10 mouse cellular contexts compared by ENCODE assay signal in genomic region chr1:54555364-54556140, GRCm38 (mm10). TPM values are rescaled to one million over a fixed set of nuclear protein-coding genes. Genes with fewer than 3 reads are reported as not detected.
DNase-seq lines count a peak whose midpoint lies in the region; ATAC-seq and TF ChIP-seq lines count a peak whose summit lies in the region.
"Had no signal": no experiment of that assay in that cellular context is flagged by ENCODE, and none has a peak within 500 bp of the region (broad histone marks: within the 10 kb centered on the region; RNA-seq: fewer than 3 reads in every experiment).

No protein-coding gene starts in this region.

- H3K4me1 ChIP-seq in kidney, adult 2 months (ENCODE audit: control insufficient read depth, insufficient read depth, low read length) = no peaks in the 10 kb centered on the region; the same call in 1 of the 2 replicates
- H3K4me1 ChIP-seq in forebrain, embryonic 12.5 days = peaks cover 6% of the 10 kb centered on the region
- peaks cover 23% of the 10 kb centered on the region for H3K4me1 ChIP-seq in midbrain, embryonic 15.5 days
- H3K4me1 ChIP-seq: embryonic facial prominence, embryonic 12.5 days had no signal

- 78% methylated on average over 4 of the region's 4 CpGs for WGBS in kidney, adult 2 months
- 27% methylated on average over 4 of the region's 4 CpGs for WGBS in forebrain, embryonic 12.5 days
- WGBS in midbrain, embryonic 15.5 days = 25% methylated on average over 4 of the region's 4 CpGs

- H3K4me3 ChIP-seq in kidney, adult 2 months (ENCODE audit: insufficient read depth, low read depth, low read length) = no peak overlapping the region
- peak overlapping the region; percentile 24 for H3K4me3 ChIP-seq in forebrain, embryonic 12.5 days (replicated peaks)
- peak overlapping the region; percentile 35 for H3K4me3 ChIP-seq in midbrain, embryonic 15.5 days
- H3K4me3 ChIP-seq: embryonic facial prominence, embryonic 12.5 days had no signal

- peak overlapping the region; percentile 37 for H3K4me2 ChIP-seq in forebrain, embryonic 12.5 days
- H3K4me2 ChIP-seq in midbrain, embryonic 15.5 days = peak overlapping the region; percentile 69
- H3K4me2 ChIP-seq: embryonic facial prominence, embryonic 12.5 days had no signal

- H3K27ac ChIP-seq in kidney, adult 2 months (ENCODE audit: insufficient read depth, low read depth, low read length) = no peak overlapping the region
- H3K27ac ChIP-seq in forebrain, embryonic 12.5 days = no peak overlapping the region
- no peak overlapping the region for H3K27ac ChIP-seq in midbrain, embryonic 15.5 days
- H3K27ac ChIP-seq: embryonic facial prominence, embryonic 12.5 days had no signal

- intact Hi-C loops in left cerebral cortex, postnatal 14 days (cut with DNase I) = no loop called here

- H3K9ac ChIP-seq in forebrain, embryonic 12.5 days = no peak overlapping the region
- no peak overlapping the region for H3K9ac ChIP-seq in midbrain, embryonic 15.5 days
- H3K9ac ChIP-seq: embryonic facial prominence, embryonic 12.5 days had no signal

- no peaks in the 10 kb centered on the region for H3K36me3 ChIP-seq in kidney, adult 2 months (ENCODE audit: control insufficient read depth, insufficient read depth, low read length)
- H3K36me3 ChIP-seq in forebrain, embryonic 12.5 days (replicated peaks) = 0 out of 2 replicates have a peak, but pooled peaks cover 3% of the 10 kb centered on the region
- H3K36me3 ChIP-seq in midbrain, embryonic 15.5 days (replicated peaks) = peaks cover 3% of the 10 kb centered on the region; the same call in 1 of the 2 replicates
- H3K36me3 ChIP-seq: embryonic facial prominence, embryonic 12.5 days had no signal

- H3K27me3 ChIP-seq in kidney, adult 2 months (replicated peaks; ENCODE audit: control insufficient read depth, insufficient read depth, low read length) = no peaks in the 10 kb centered on the region
- H3K27me3 ChIP-seq in forebrain, embryonic 12.5 days = no peaks in the 10 kb centered on the region
- no peaks in the 10 kb centered on the region for H3K27me3 ChIP-seq in midbrain, embryonic 15.5 days (replicated peaks)
- H3K27me3 ChIP-seq: embryonic facial prominence, embryonic 12.5 days had no signal

- no peaks in the 10 kb centered on the region for H3K9me3 ChIP-seq in forebrain, embryonic 12.5 days
- H3K9me3 ChIP-seq in midbrain, embryonic 15.5 days = no peaks in the 10 kb centered on the region
- H3K9me3 ChIP-seq: embryonic facial prominence, embryonic 12.5 days had no signal

- TF ChIP-seq POLR2A in kidney, adult 2 months (IDR thresholded peaks at IDR 0.05; ENCODE audit: low read depth, low read length) = no peak

- DNase-seq in kidney, adult 9 months = peak; percentile 17
- no peak for DNase-seq in kidney, adult 2 months
- DNase-seq in CD4-positive helper T cell, adult 2 months (ENCODE audit: low read depth, low spot score) = peak; percentile 27
- DNase-seq in left cerebral cortex, postnatal 14 days (ENCODE audit: low spot score in 2 of 2) = no peak
- no peak for DNase-seq in urinary bladder, postnatal 25 days (ENCODE audit: low spot score)

- no peak for TF ChIP-seq CTCF in kidney, adult 2 months (conservative IDR thresholded peaks at IDR 0.05; ENCODE audit: insufficient read depth, insufficient read length, low read depth, low read length)

- ATAC-seq in forebrain, embryonic 12.5 days (ENCODE audit: low FRiP score) = no peak
- no peak for ATAC-seq in midbrain, embryonic 15.5 days (replicated peaks)
- no peak for ATAC-seq in megakaryocyte, adult 5-6 weeks (ENCODE audit: poor library complexity, severe bottlenecking)
- ATAC-seq: inflammation-experienced regulatory T-cells, adult 6 months had no signal

RNA-seq across cellular contexts. Expression of gene Pgap1, which starts 1.9 kb away (rescaled TPM):
- 2.3 and 2.8 TPM in 2 replicates for polyA plus RNA-seq in kidney, adult 2 months (2012; rRNA removed)
- polyA plus RNA-seq in forebrain, embryonic 12.5 days (2016; fragmentation: Nextera tagmentation; extraction: Ambion mirVana) = 30.0 and 32.1 TPM in 2 replicates
- polyA plus RNA-seq in midbrain, embryonic 15.5 days (2015; fragmentation: Nextera tagmentation; extraction: Ambion mirVana) = 29.5 and 33.6 TPM in 2 replicates
- total RNA-seq in left cerebral cortex, postnatal 14 days (2021) = 10 to 100 TPM; 36.6 to 36.8 TPM
- 20.1 and 29.5 TPM in 2 replicates for total RNA-seq in megakaryocyte, adult 5-6 weeks (2015)
- total RNA-seq in megakaryocyte, adult 5-6 weeks (2017) = 15.7 and 16.8 TPM in 2 replicates

Comparison
In these comparisons a context has a peak if more than half of its experiments do, and no peak if none do; other contexts are left out.
1. DNase-seq: peak in kidney, adult 9 months (single experiment) and CD4-positive helper T cell, adult 2 months (single experiment); none in kidney, adult 2 months (single experiment), left cerebral cortex, postnatal 14 days (0 of 2) and urinary bladder, postnatal 25 days (single experiment).